Mouse (Mus musculus): Measurements from ENCODE around the gene Herc1.
A peak's percentile ranks its signal among the peaks of the same experiment; 100 is the strongest.

GRCm38 (mm10) chr9:66347405-66348035, 2.7 kb upstream of the Herc1 start:
- TF ChIP-seq GATA1 (IDR thresholded peaks at IDR 0.05; ENCODE audit: low read length), result peak; percentile 66
- TF ChIP-seq TAL1 (IDR thresholded peaks at IDR 0.05; ENCODE audit: low read length), result no peak
